Mouse (Mus musculus) midbrain, embryonic 10.5 days (tissue): ENCODE results near the gene Trim71. TPM values are rescaled to one million over a fixed set of nuclear protein-coding genes. Genes with fewer than 3 reads are reported as not detected.

Source experiments
- DNase-seq: peaks from one replicate; pipeline ENCODE4 v3.0.0-alpha.2; 2017; ENCODE audit warnings: low spot score
- H3K27ac ChIP-seq: fragments of 300-500 bp; sonication (generic); replicated peaks from 2 replicates; pipeline ENCODE4 v1.5.1; 2016; ENCODE audit warnings: mild to moderate bottlenecking
- H3K27me3 ChIP-seq: fragments of 300-500 bp; sonication (generic); 2 replicates; pipeline ENCODE4 v1.6.1; 2016; ENCODE audit warnings: low read depth, mild to moderate bottlenecking; ENCODE audit not compliant: poor library complexity, severe bottlenecking
- H3K36me3 ChIP-seq: fragments of 300-500 bp; sonication (generic); 2 replicates; pipeline ENCODE4 v1.6.1; 2016; ENCODE audit warnings: mild to moderate bottlenecking, moderate library complexity
- H3K4me1 ChIP-seq: fragments of 300-500 bp; sonication (generic); 2 replicates; pipeline ENCODE4 v1.6.1; 2016
- H3K4me3 ChIP-seq: fragments of 300-500 bp; sonication (generic); 2 replicates; pipeline ENCODE4 v1.5.1; 2016; ENCODE audit warnings: mild to moderate bottlenecking, moderate library complexity
- H3K9me3 ChIP-seq: fragments of 300-500 bp; sonication (generic); replicated peaks from 2 replicates; pipeline ENCODE4 v1.6.1; 2016; ENCODE audit warnings: mild to moderate bottlenecking
- WGBS: fragments of 180-500 bp; shearing (Covaris S2); methylation state at CpG from one replicate; pipeline ENCODE4 v1.1.7; 2016; 5-methylcytosine and 5-hydroxymethylcytosine counted together
- polyA plus RNA-seq: library from polyadenylated mRNA; unstranded; fragments of >200 nt; fragmentation: Nextera tagmentation; extraction: Ambion mirVana; gene quantifications from 2 replicates; pipeline ENCODE4 v1.2.1, GENCODE M21; 2016

Trim71 gene
- 4.3 and 6.8 TPM in 2 replicates for polyA plus RNA-seq

DNA sequence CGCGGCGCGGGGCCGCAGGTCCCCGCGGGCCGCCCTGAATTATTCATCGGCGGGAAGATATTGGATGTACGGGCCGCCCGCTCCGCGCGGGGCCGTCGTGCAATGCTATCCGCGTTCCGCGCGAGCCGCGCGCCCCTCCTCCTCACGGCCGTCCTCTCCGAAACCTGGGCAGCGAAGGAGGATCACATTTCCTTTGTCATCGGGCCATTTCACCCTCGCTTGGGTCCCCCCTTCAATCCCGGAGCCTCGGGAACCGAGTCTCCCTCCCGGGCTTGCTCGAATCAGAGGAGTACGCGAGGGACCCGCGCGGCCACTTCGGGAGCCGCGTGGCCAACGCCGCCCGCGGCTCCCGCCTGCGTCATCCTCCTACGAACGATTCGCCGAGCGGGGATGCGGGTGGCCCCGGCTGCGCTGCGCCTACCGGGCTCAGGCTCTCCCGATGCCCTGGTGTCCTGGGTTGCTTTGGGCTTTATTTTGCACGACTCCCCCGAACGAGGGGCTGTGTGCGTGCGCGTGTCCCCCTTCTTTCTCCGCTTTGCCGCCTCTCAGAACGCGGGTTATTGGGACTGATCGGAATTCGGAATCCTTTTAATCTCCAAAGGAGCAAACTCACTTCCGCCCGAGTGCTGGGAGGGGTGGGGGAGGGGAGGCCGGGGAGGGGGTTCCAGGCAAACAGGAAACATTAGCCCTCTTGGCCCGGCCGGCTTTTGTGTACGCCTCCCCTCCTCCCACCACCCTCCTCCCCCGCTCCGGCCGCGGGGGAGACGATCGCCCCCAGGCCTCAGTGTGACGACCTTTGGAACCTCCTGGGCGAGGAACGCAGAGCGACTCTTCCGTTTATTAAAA lies at the start of gene Trim71:
Gene Trim71 (minus strand): TSS at position 609 of the 846 bp plus-strand sequence.
- DNase-seq, result peak; percentile 91

DNA sequence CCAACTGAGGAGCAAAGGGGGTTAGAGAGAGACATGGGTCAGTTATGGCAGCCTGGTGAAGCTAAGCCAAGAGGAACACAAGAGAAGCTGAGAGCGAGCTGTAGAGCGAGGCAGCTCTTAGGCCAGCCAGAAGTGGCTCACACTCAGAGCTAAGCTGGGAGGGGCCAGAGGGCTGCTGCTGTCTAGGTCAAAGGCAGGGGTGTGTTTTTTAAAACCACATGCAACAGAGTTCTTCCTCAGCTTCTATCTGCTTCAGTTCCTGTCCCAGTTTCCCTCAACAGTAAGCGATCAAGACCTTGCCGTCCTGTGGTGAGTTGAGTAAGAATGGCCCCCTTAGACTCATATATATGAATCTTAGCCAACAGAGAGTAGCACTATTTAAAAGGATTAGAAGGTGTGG lies 48.9 kb upstream of the Trim71 start:
- Histone ChIP-seq H3K27me3 (no peaks in the 10 kb centered on the region), H3K36me3 (peaks cover 92% of the 10 kb centered on the region), H3K27ac (no peak overlapping the region), H3K4me1 (no peaks in the 10 kb centered on the region), H3K4me3 (no peak overlapping the region), H3K9me3 (0 out of 2 replicates have a peak, but pooled peaks cover 3% of the 10 kb centered on the region)
- DNase-seq, result no peak
- 93% methylated on average over 4 of the region's 4 CpGs for WGBS

More for the DNA sequence above, at the start of gene Trim71:
- peak within 1 kb of the TSS; percentile 99 for H3K27ac ChIP-seq
- peaks cover 47% of the 10 kb centered on the region for H3K4me1 ChIP-seq
- no peaks in the 10 kb centered on the region for H3K27me3 ChIP-seq
- H3K9me3 ChIP-seq, result no peaks in the 10 kb centered on the region; the same call in 1 of the 2 replicates
- WGBS, result under 1% methylated on average over 91 of the region's 91 CpGs
- H3K4me3 ChIP-seq, result peak within 1 kb of the TSS; percentile 92
- H3K36me3 ChIP-seq, result no peaks in the 10 kb centered on the region

DNA sequence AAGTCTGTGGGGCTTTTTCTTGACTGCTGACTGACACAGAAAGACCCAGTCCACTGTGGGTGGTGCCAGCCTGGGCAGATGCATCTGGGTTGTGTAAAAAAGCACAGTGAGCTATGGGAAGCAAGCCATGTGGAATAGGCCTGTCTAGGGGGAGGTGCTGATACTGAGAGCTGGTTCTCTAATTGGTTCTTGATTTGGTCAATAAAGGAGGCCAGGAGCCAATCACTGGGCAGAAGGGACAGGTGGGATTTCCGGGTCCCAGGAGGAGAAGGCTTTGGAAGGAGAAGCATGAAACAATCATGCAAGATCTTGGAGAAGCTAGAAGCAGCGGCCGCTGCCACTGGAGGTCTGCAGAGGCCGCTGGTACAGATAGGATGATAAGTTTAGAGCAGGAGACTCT lies 48.4 kb upstream of the Trim71 start:
- Histone ChIP-seq H3K4me1 (no peaks in the 10 kb centered on the region), H3K27ac (no peak overlapping the region), H3K36me3 (peaks cover 92% of the 10 kb centered on the region), H3K9me3 (0 out of 2 replicates have a peak, but pooled peaks cover 3% of the 10 kb centered on the region), H3K4me3 (no peak overlapping the region), H3K27me3 (no peaks in the 10 kb centered on the region)
- no peak for DNase-seq
- WGBS, result 88% methylated on average over 4 of the region's 4 CpGs

GRCm38 (mm10) chr9:114610266-114610665 lies 46.1 kb upstream of the Trim71 start:
- WGBS, result 95% methylated on average over 3 of the region's 3 CpGs
- DNase-seq, result no peak
- peaks cover 94% of the 10 kb centered on the region for H3K36me3 ChIP-seq

DNA sequence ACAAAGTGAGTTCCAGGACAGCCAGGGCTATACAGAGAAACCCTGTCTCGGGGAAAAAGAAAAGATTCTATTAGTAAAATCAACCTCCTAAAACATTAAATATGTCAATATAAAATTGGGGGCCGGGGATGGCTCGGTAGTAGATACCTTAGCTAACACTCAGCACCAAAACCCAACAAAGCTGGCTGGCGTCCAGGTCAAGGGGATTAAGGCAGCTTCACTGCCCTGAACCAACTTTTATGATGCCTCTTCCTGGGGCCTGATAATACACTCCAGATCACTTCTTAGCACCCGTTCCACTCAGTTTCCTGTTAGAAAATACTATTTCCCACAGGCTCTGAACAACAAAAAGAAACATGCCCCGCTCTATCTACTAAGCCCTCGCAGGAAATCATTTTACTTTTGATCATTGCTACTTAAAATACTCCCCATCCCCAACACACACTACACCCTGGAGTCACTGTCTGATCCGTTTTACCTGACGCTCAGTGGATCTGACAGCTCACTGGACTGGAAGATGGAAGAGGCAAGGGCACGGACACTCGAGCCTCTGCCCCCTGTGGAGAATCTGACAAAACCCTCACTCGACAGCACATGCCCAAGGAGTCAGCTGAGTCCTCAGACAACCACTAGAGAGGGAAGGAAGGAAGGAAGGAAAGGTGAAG lies 39.8 kb upstream of the Trim71 start:
- 66% methylated on average over 12 of the region's 12 CpGs for WGBS
- Histone ChIP-seq H3K4me3 (no peak overlapping the region), H3K4me1 (peaks cover 4% of the 10 kb centered on the region; the same call in 1 of the 2 replicates), H3K27ac (no peak overlapping the region), H3K27me3 (no peaks in the 10 kb centered on the region), H3K36me3 (peaks cover 84% of the 10 kb centered on the region), H3K9me3 (0 out of 2 replicates have a peak, but pooled peaks cover under 1% of the 10 kb centered on the region)
- peak; percentile 40 for DNase-seq

More at GRCm38 (mm10) chr9:114610266-114610665, 46.1 kb upstream of the Trim71 start:
- H3K27ac ChIP-seq, result no peak overlapping the region
- H3K4me1 ChIP-seq, result no peaks in the 10 kb centered on the region
- no peaks in the 10 kb centered on the region for H3K27me3 ChIP-seq
- H3K4me3 ChIP-seq, result no peak overlapping the region
- H3K9me3 ChIP-seq, result 0 out of 2 replicates have a peak, but pooled peaks cover 3% of the 10 kb centered on the region

- Histone ChIP-seq H3K36me3 (peaks cover 86% of the 10 kb centered on the region), H3K4me1 (peaks cover 6% of the 10 kb centered on the region; the same call in 1 of the 2 replicates), H3K9me3 (no peaks in the 10 kb centered on the region), H3K27me3 (no peaks in the 10 kb centered on the region), H3K4me3 (no peak overlapping the region), H3K27ac (no peak overlapping the region)
- DNase-seq, result no peak
- 84% methylated on average over 1 of the region's 1 CpGs for WGBS
Observed at GRCm38 (mm10) chr9:114601096-114601495, 36.9 kb upstream of the Trim71 start.

GRCm38 (mm10) chr9:114585017-114585345 lies 20.8 kb upstream of the Trim71 start:
- Histone ChIP-seq H3K4me3 (peak overlapping the region; percentile 53), H3K36me3 (peaks cover 44% of the 10 kb centered on the region), H3K27ac (peak overlapping the region; percentile 85), H3K9me3 (no peaks in the 10 kb centered on the region), H3K27me3 (no peaks in the 10 kb centered on the region; the same call in 1 of the 2 replicates), H3K4me1 (peaks cover 23% of the 10 kb centered on the region)
- WGBS, result 37% methylated on average over 5 of the region's 5 CpGs
- peak; percentile 28 for DNase-seq

- peak overlapping the region; percentile 53 for H3K4me3 ChIP-seq
- WGBS, result 1% methylated on average over 31 of the region's 31 CpGs
- H3K27me3 ChIP-seq, result no peaks in the 10 kb centered on the region; the same call in 1 of the 2 replicates
- H3K4me1 ChIP-seq, result peaks cover 23% of the 10 kb centered on the region
- peak overlapping the region; percentile 85 for H3K27ac ChIP-seq
- H3K9me3 ChIP-seq, result no peaks in the 10 kb centered on the region
- peak; percentile 83 for DNase-seq
- peaks cover 38% of the 10 kb centered on the region for H3K36me3 ChIP-seq
Observed at GRCm38 (mm10) chr9:114584183-114585016, 20.2 kb upstream of the Trim71 start.

GRCm38 (mm10) chr9:114583812-114584182 lies 19.6 kb upstream of the Trim71 start:
- Histone ChIP-seq H3K4me1 (peaks cover 23% of the 10 kb centered on the region), H3K4me3 (peak overlapping the region; percentile 53), H3K27ac (peak overlapping the region; percentile 85), H3K27me3 (no peaks in the 10 kb centered on the region; the same call in 1 of the 2 replicates), H3K9me3 (no peaks in the 10 kb centered on the region), H3K36me3 (peaks cover 32% of the 10 kb centered on the region)
- WGBS, result 1% methylated on average over 23 of the region's 23 CpGs
- peak; percentile 85 for DNase-seq

GRCm38 (mm10) chr9:114578646-114579045 lies 14.5 kb upstream of the Trim71 start:
- Histone ChIP-seq H3K9me3 (no peaks in the 10 kb centered on the region), H3K27ac (no peak overlapping the region), H3K4me3 (no peak overlapping the region), H3K27me3 (no peaks in the 10 kb centered on the region), H3K36me3 (no peaks in the 10 kb centered on the region), H3K4me1 (peaks cover 9% of the 10 kb centered on the region; the same call in 1 of the 2 replicates)
- 84% methylated on average over 11 of the region's 11 CpGs for WGBS
- DNase-seq, result no peak

DNA sequence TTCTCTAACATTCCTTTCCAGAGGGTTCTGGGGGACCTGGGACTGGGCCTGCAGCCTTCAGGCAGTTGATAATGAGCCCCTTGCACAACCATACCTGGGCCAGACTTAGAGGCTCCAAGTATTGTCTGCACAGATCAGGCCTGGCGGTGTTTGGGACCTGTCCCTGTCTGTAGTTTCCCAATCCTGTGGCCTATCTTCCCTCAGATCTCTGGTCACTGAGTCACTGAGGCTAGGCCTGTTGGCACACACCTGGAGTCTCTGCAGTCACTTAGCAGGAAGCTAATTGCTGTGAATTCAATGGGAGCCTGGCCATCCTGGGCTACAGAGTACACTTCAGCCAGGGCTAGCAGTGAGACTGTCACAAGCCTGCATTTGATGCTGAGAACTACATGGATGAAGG lies 11.8 kb upstream of the Trim71 start:
- no peaks in the 10 kb centered on the region for H3K27me3 ChIP-seq
- no peak overlapping the region for H3K4me3 ChIP-seq
- no peak overlapping the region for H3K27ac ChIP-seq
- H3K9me3 ChIP-seq, result no peaks in the 10 kb centered on the region
- DNase-seq, result no peak
- no peaks in the 10 kb centered on the region for H3K4me1 ChIP-seq
- WGBS, result 90% methylated on average over 1 of the region's 1 CpGs
- H3K36me3 ChIP-seq, result no peaks in the 10 kb centered on the region

- DNase-seq, result no peak
- no peaks in the 10 kb centered on the region for H3K36me3 ChIP-seq
- no peaks in the 10 kb centered on the region for H3K4me1 ChIP-seq
- H3K4me3 ChIP-seq, result no peak overlapping the region
- WGBS, result 69% methylated on average over 5 of the region's 5 CpGs
- H3K9me3 ChIP-seq, result no peaks in the 10 kb centered on the region
- H3K27ac ChIP-seq, result no peak overlapping the region
- no peaks in the 10 kb centered on the region for H3K27me3 ChIP-seq
Observed at GRCm38 (mm10) chr9:114573528-114573927, 9.4 kb upstream of the Trim71 start.
